Mouse (Mus musculus) CD4-positive naive resting alpha-beta T cell, adult 76 days (primary cell): Measurements from ENCODE around the gene Hmgcs1. TPM values are rescaled to one million over a fixed set of nuclear protein-coding genes. Genes with fewer than 3 reads are reported as not detected.

Experiments
- total RNA-seq: library from RNA; stranded (reverse); gene quantifications from one replicate; pipeline ENCODE4 v1.2.4, GENCODE M21; 2023

Gene Hmgcs1
- 35.6 TPM for total RNA-seq

DNA sequence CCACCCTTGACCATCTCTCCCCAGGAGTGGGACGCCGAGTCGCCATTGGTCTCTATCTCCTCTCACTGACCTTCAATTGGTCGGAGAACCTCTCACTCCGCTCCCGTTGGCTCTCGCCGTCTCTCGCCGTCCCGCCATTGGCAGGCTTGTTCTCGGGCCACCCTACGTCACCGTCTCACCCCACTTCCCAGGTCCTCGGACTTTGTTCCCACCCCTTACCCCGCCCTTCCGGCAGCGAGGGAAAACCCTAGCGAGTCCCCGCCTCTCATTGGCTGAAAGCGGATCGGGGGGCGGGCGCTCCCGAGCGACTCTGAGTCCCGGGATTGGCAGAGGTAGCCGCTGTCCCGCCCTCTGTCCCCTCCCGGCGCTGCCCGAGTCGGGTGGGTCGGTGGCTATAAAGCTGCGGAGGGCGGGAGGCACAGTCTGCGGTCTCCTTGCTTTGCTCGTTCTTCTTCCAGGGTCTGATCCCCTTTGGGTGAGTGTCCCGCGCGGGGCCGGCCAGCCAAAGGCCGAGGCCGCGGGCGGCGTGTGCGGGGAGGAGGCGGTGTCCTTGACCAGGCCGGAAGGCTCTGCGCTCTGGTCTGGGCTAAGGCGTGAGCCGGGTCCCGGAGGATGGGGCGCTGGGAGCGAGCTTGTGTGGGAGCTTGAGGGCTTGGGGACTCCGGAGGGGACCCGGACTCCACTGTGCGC is at the start of gene Hmgcs1:
Gene Hmgcs1, plus strand, starts transcription at position 341 of the 690 bp plus-strand sequence.

DNA sequence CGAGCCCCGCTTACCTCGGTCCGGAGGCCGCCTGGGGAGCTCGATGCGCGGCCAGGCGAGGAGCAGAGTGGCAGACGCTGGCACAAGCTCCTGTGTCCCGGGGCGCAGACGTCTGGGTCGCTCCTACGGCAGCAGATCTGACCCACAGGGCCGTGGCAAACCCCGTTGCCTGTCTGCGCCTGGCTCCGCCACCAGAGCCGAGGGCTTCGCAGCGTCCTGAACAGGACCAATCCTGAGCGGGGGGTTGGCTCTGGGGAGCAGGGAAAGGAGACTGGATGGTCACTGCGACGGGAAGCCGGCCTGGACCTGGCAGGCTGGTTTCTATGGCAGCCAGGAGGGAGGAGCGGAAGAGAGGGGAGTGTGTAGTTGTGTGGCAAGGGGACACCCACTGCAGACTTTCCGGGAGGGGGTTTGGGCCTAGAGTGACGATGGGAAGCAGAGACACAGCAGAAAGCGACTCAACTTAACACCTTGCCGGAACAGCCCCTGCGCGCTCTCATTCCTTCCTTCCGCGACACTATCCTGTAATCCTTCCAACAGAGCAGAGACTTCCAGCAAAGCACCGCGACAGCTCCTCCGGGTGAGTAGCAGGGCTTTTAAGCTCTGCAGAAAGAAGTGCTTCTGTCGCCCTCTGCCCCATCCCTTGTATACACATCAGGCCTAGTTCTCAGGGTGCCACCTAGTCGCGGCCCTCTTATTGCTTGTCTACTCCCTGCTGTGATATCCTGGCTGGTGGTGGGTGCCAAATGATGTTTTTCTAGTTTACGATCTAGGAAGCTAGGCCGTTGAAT is 65.7 kb downstream of the Hmgcs1 start, which contains the start of gene Nim1k:
Gene Nim1k, minus strand, starts transcription at position 202 of the 791 bp plus-strand sequence.

Other genes starting within 250 kb of the Hmgcs1 start
- gene 4833420G17Rik, start 227.6 kb upstream of the Hmgcs1 start, total RNA-seq: 87.1 TPM
- gene Tmem267, start 202.3 kb upstream of the Hmgcs1 start, total RNA-seq: 8.8 TPM
- gene 3110070M22Rik, start 202.0 kb upstream of the Hmgcs1 start, total RNA-seq: 2.1 TPM
- gene Ccl28, start 66.6 kb upstream of the Hmgcs1 start, total RNA-seq: not detected
- 0.94 TPM for gene Nim1k, start 65.5 kb downstream of the Hmgcs1 start, total RNA-seq
- gene Zfp131, start 100.5 kb downstream of the Hmgcs1 start, total RNA-seq: 69.0 TPM
- gene AF067063, start 139.8 kb downstream of the Hmgcs1 start, total RNA-seq: not detected
- not detected for gene D13Ertd608e, start 145.6 kb downstream of the Hmgcs1 start, total RNA-seq
- not detected for gene Tcstv1, start 204.4 kb downstream of the Hmgcs1 start, total RNA-seq
- not detected for gene Gm21761, start 238.9 kb downstream of the Hmgcs1 start, total RNA-seq